Mouse (Mus musculus) layer of hippocampus, postnatal 25 days (tissue): ENCODE data around the gene Spata22. TPM values are rescaled to one million over a fixed set of nuclear protein-coding genes. Genes with fewer than 3 reads are reported as not detected.

ENCODE experiments used
- total RNA-seq, 2 experiments: library from RNA; stranded (reverse); gene quantifications; 2 replicates each; pipeline ENCODE4 v1.2.3; 2021

Spata22 gene
- total RNA-seq, 2 experiments from 2014 or later = not detected

Other genes starting within 250 kb of the Spata22 start
- gene Itgae, start 239.2 kb upstream of the Spata22 start, total RNA-seq = under 1 TPM; 0.12 to 0.15 TPM
- under 1 TPM; 0.30 to 0.33 TPM for gene Haspin, start 191.4 kb upstream of the Spata22 start, total RNA-seq
- 1 to 10 TPM; 2.5 to 2.6 TPM for gene P2rx5, start 169.3 kb upstream of the Spata22 start, total RNA-seq
- gene Emc6, start 152.7 kb upstream of the Spata22 start, total RNA-seq = 10 to 100 TPM; 51.3 to 65.6 TPM
- gene Tax1bp3, start 152.7 kb upstream of the Spata22 start, total RNA-seq = 10 to 100 TPM; 11.6 to 13.3 TPM
- gene Ctns, start 130.7 kb upstream of the Spata22 start, total RNA-seq = 10 to 100 TPM; 16.5 to 23.0 TPM
- 1 to 10 TPM; 3.0 to 4.1 TPM for gene Shpk, start 130.3 kb upstream of the Spata22 start, total RNA-seq
- gene Trpv1, start 95.4 kb upstream of the Spata22 start, total RNA-seq = under 1 TPM in 1 of 2 experiments, not detected in 1; 0.12 TPM
- gene Trpv3, start 62.4 kb upstream of the Spata22 start, total RNA-seq = under 1 TPM; 0.34 to 0.40 TPM
- 10 to 100 TPM; 11.7 to 14.6 TPM for gene Aspa, start 145 bp upstream of the Spata22 start, total RNA-seq
- not detected for gene Gm49340, start within 50 bp of the Spata22 start, total RNA-seq
- not detected for gene Olfr20, start 21.0 kb downstream of the Spata22 start, total RNA-seq
- gene Olfr376, start 41.5 kb downstream of the Spata22 start, total RNA-seq = not detected
- gene Olfr1, start 69.9 kb downstream of the Spata22 start, total RNA-seq = not detected
- gene Olfr378, start 98.7 kb downstream of the Spata22 start, total RNA-seq = not detected
- not detected for gene Olfr380, start 127.8 kb downstream of the Spata22 start, total RNA-seq
- not detected for gene Olfr381, start 161.9 kb downstream of the Spata22 start, total RNA-seq
- not detected for gene Olfr382, start 187.5 kb downstream of the Spata22 start, total RNA-seq